Mouse (Mus musculus): ENCODE data around the gene Erc1.

- no peak for TF ChIP-seq EP300 (optimal IDR thresholded peaks at IDR 0.05)
- TF ChIP-seq CTCF (IDR thresholded peaks at IDR 0.05; ENCODE audit: low read depth) = no peak
Observed at GRCm38 (mm10) chr6:119601379-119601778, 246.6 kb downstream of the Erc1 start.

All from stomach, postnatal 0 days (tissue).